Mouse (Mus musculus) lung, postnatal 4 days (tissue): ENCODE data around the gene Psmb7.

Experiments used
- DNase-seq, 2 experiments: peaks; one replicate each; pipeline ENCODE4 v3.0.0; 2021

The Psmb7 gene

GRCm38 (mm10) chr2:38586733-38587132, 57.2 kb downstream of the Psmb7 start:
- DNase-seq, result no peak

GRCm38 (mm10) chr2:38585379-38585736, 58.5 kb downstream of the Psmb7 start:
- DNase-seq, result no peak

- no peak for DNase-seq
Measured at GRCm38 (mm10) chr2:38584514-38585378, 59.1 kb downstream of the Psmb7 start.

- DNase-seq, result no peak
Measured at GRCm38 (mm10) chr2:38583982-38584381, 59.9 kb downstream of the Psmb7 start.

GRCm38 (mm10) chr2:38579528-38579927, 64.4 kb downstream of the Psmb7 start:
- no peak for DNase-seq

- DNase-seq, result peak; percentile 76 to 90
Measured at GRCm38 (mm10) chr2:38578602-38579521, 65.0 kb downstream of the Psmb7 start.

GRCm38 (mm10) chr2:38574697-38575096, 69.2 kb downstream of the Psmb7 start:
- DNase-seq, result no peak

- no peak for DNase-seq
Measured at GRCm38 (mm10) chr2:38571971-38572601, 71.8 kb downstream of the Psmb7 start.

GRCm38 (mm10) chr2:38562596-38562995, 81.3 kb downstream of the Psmb7 start:
- DNase-seq, result no peak

GRCm38 (mm10) chr2:38560296-38561227, 83.3 kb downstream of the Psmb7 start:
- no peak for DNase-seq

GRCm38 (mm10) chr2:38556721-38557120, 87.2 kb downstream of the Psmb7 start:
- DNase-seq, result no peak

GRCm38 (mm10) chr2:38555659-38556058, 88.2 kb downstream of the Psmb7 start:
- peak in 1 of 2 experiments; percentile 67 for DNase-seq

- no peak for DNase-seq
Measured at GRCm38 (mm10) chr2:38554226-38554995, 89.5 kb downstream of the Psmb7 start.

GRCm38 (mm10) chr2:38552004-38552443, 91.9 kb downstream of the Psmb7 start:
- no peak for DNase-seq

GRCm38 (mm10) chr2:38547793-38548517, 95.9 kb downstream of the Psmb7 start:
- DNase-seq, result no peak

GRCm38 (mm10) chr2:38546748-38547147, 97.1 kb downstream of the Psmb7 start:
- DNase-seq, result no peak

- DNase-seq, result peak; percentile 74 to 87
Measured at GRCm38 (mm10) chr2:38546222-38546621, 97.7 kb downstream of the Psmb7 start.

- DNase-seq, result no peak
Measured at GRCm38 (mm10) chr2:38545706-38546105, 98.2 kb downstream of the Psmb7 start.

- no peak for DNase-seq
Measured at GRCm38 (mm10) chr2:38544982-38545381, 98.9 kb downstream of the Psmb7 start.

GRCm38 (mm10) chr2:38544341-38544740, 99.5 kb downstream of the Psmb7 start:
- no peak for DNase-seq
